Mouse (Mus musculus) G1E (cell line): Measurements from ENCODE around the gene Ap2a2.

Experiments used
- CTCF ChIP-seq: IDR thresholded peaks from 2 replicates; pipeline ENCODE4 v1.5.1; 2012; ENCODE audit warnings: low read depth, low read length, inconsistent platforms, mixed read lengths
- POLR2AphosphoS5 ChIP-seq: IDR thresholded peaks from 2 replicates; pipeline ENCODE4 v1.6.1; 2012; ENCODE audit warnings: low read depth, low read length, inconsistent platforms; ENCODE audit not compliant: insufficient replicate concordance
- TAL1 ChIP-seq: conservative IDR thresholded peaks from 2 replicates; pipeline ENCODE4 v1.6.1; 2012; ENCODE audit warnings: low read depth, low read length, inconsistent platforms, mixed read lengths

DNA sequence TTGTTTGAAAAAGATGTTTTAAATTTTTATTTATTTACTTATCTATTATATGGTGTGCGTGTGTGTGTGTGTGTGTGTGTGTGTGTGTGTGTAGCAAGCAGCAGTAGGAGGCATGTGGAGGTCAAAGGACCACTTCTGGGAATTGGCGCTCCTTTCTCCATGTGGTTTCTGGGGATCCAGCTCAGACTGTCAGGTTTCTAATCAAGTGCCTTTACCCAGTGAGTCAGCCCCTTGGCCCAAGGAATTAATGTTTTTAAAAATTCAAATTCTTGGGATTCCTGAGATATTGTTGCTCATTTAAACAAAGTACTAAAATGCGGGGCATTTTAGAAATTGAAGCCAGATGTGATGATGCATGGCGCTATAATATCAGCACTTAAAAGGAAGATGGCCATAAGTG, 20.3 kb upstream of the Ap2a2 start:
- no peak for TF ChIP-seq CTCF
- no peak for TF ChIP-seq TAL1
- no peak for TF ChIP-seq POLR2AphosphoS5
